Mouse (Mus musculus) heart, postnatal 0 days (tissue): ENCODE results near the gene Msx1.

ENCODE experiments used
- CTCF ChIP-seq: IDR thresholded peaks from 2 replicates; pipeline ENCODE4 v1.5.1; 2016; ENCODE audit warnings: antibody characterized with exemption, control low read depth, low read depth
- EP300 ChIP-seq: IDR thresholded peaks from 2 replicates; pipeline ENCODE4 v1.6.1; 2016; ENCODE audit warnings: antibody characterized with exemption, low read depth

DNA sequence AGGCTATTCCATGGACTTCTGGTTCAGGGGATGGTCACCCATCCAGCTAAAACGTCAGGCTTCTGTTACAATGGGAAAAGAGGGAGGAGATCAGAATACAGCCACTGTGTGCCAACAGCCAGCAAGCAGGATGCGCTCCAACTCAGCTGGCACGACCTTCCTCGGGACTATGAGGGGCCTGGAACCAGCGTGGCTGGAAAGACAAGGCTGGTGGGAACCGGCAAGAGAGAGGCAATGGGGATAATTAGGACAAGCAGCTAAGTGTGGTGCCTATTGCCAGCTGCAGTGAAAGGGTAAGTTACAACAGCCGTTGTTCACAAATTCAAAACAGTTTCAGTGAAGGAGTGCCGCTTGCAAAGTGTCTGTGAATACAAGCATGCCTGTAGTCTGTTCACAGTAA is 41.1 kb downstream of the Msx1 start:
- TF ChIP-seq CTCF (no peak), EP300 (no peak)
